Mouse (Mus musculus) intestine, embryonic 14.5 days (tissue): Measurements from ENCODE around the gene Vmn1r132. TPM values are rescaled to one million over a fixed set of nuclear protein-coding genes. Genes with fewer than 3 reads are reported as not detected.
"Not testable (repeated sequence)": the region's sequence is repeated elsewhere in the genome, so short reads cannot be mapped to it uniquely, and the experiment has no call there.

Experiments
- ATAC-seq: fragments of 200-750 bp; cut with Nextera tagmentation; replicated peaks from 2 replicates; pipeline ENCODE4 v1.8.0; 2017; ENCODE audit warnings: low read depth, moderate number of reproducible peaks, moderate TSS enrichment, moderate library complexity; ENCODE audit not compliant: low FRiP score, low TSS enrichment
- DNase-seq: peaks from one replicate; pipeline ENCODE4 v3.0.0-alpha.2; 2018; ENCODE audit warnings: low spot score
- H3K27ac ChIP-seq: fragments of 300-500 bp; sonication (generic); 2 replicates; pipeline ENCODE4 v1.5.1; 2014; ENCODE audit warnings: low read depth, mild to moderate bottlenecking, control low read depth
- H3K27me3 ChIP-seq: fragments of 300-500 bp; sonication (generic); replicated peaks from 2 replicates; pipeline ENCODE4 v1.6.1; 2014; ENCODE audit warnings: low read length, control low read depth; ENCODE audit not compliant: control insufficient read depth, insufficient read depth
- H3K36me3 ChIP-seq: fragments of 300-500 bp; sonication (generic); 2 replicates; pipeline ENCODE4 v1.6.1; 2014; ENCODE audit warnings: low read length, control low read depth; ENCODE audit not compliant: control insufficient read depth, insufficient read depth
- H3K4me1 ChIP-seq: fragments of 300-500 bp; sonication (generic); replicated peaks from 2 replicates; pipeline ENCODE4 v1.6.1; 2014; ENCODE audit warnings: low read length, control low read depth, mixed read lengths; ENCODE audit not compliant: control insufficient read depth, insufficient read depth
- H3K4me2 ChIP-seq: fragments of 300-500 bp; sonication (generic); 2 replicates; pipeline ENCODE4 v1.6.1; 2014; ENCODE audit warnings: low read length
- H3K4me3 ChIP-seq: fragments of 300-500 bp; sonication (generic); 2 replicates; pipeline ENCODE4 v1.5.1; 2014; ENCODE audit warnings: low read depth, low read length, control low read depth, mixed read lengths
- H3K9ac ChIP-seq: fragments of 300-500 bp; sonication (generic); 2 replicates; pipeline ENCODE4 v1.6.1; 2014; ENCODE audit warnings: mild to moderate bottlenecking, low read length
- H3K9me3 ChIP-seq: fragments of 300-500 bp; sonication (generic); 2 replicates; pipeline ENCODE4 v1.6.1; 2016; ENCODE audit warnings: low read length, control low read depth; ENCODE audit not compliant: control insufficient read depth
- WGBS: fragments of 180-500 bp; shearing (Covaris S2); extraction: QIAGEN DNeasy Blood & Tissue Kit; methylation state at CpG from one replicate; pipeline ENCODE4 v1.1.7; 2014; 5-methylcytosine and 5-hydroxymethylcytosine counted together
- polyA plus RNA-seq: library from polyadenylated mRNA; unstranded; fragments of >200 nt; fragmentation: Nextera tagmentation; extraction: Ambion mirVana; gene quantifications from 2 replicates; pipeline ENCODE4 v1.2.1, GENCODE M21; 2014

Vmn1r132 gene
- not detected in 2 replicates for polyA plus RNA-seq

GRCm38 (mm10) chr7:21613792-21614191 is at the start of gene Vmn1r132:
Gene Vmn1r132 (plus strand): TSS chr7:21614092.
- H3K4me3 ChIP-seq, H3K4me2 ChIP-seq, H3K9ac ChIP-seq, H3K9me3 ChIP-seq, ATAC-seq, H3K36me3 ChIP-seq, H3K4me1 ChIP-seq, H3K27me3 ChIP-seq, H3K27ac ChIP-seq, DNase-seq: not testable (repeated sequence)
- WGBS = no CpG with 5 or more reads among the region's 3 CpGs

Other genes starting within 250 kb of the Vmn1r132 start
- not detected in 2 replicates for gene Gm6882, start 181.3 kb upstream of the Vmn1r132 start, polyA plus RNA-seq
- not detected in 2 replicates for gene Vmn1r130, start 102.3 kb upstream of the Vmn1r132 start, polyA plus RNA-seq
- gene Vmn1r131, start 68.0 kb upstream of the Vmn1r132 start, polyA plus RNA-seq = not detected in 2 replicates
- not detected in 2 replicates for gene Gm4175, start 147.4 kb downstream of the Vmn1r132 start, polyA plus RNA-seq
- gene Gm4177, start 182.6 kb downstream of the Vmn1r132 start, polyA plus RNA-seq = not detected in 2 replicates
- not detected in 2 replicates for gene Vmn1r135, start 218.3 kb downstream of the Vmn1r132 start, polyA plus RNA-seq
- not detected in 2 replicates for gene Gm5725, start 230.2 kb downstream of the Vmn1r132 start, polyA plus RNA-seq